Comparison of ENCODE assay signal across 17 mouse cellular contexts in the genomic region with DNA sequence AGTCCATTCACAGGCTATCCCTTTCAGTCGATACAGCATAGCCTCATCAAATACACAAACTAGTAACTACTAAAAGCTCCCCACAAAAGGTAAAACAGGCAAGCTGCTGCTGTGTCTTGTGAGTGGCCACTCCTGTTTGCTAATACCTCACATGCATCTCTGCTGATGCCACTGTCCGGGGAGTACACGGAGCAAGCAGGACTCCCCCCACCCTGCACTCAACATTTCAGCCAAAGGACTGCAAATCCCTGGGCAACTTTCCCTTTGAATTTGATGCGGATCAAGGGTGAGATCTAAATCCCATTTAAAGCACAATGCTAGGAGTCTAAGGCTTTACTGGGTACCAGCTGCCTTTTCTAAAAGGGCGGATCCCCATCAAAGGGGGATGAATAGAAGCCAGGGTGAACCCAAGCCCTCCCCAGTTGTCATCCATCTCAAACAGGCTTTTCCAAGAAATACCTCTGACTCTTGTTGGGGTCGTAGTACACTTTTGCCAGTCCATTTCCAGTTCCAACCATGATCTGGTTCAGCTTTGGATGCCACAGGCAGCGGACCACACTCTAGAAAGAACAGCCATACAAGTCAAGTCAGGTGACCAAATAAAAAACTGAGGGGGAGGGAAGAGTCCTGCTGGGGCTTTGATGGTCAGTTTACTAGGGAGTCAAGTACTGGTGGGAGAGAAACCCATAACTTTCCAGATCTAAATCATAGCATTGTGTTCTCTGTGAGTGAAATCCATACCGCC.
DNase-seq lines count a peak whose midpoint lies in the region; ATAC-seq lines count a peak whose summit lies in the region.
"Had no signal": no experiment of that assay in that cellular context is flagged by ENCODE, and none has a peak within 500 bp of the region (broad histone marks: within the 10 kb centered on the region; RNA-seq: fewer than 3 reads in every experiment).

No protein-coding gene starts in this region.

- no peaks in the 10 kb centered on the region for H3K27me3 ChIP-seq in kidney, embryonic 15.5 days
- peaks cover 13% of the 10 kb centered on the region for H3K27me3 ChIP-seq in midbrain, embryonic 11.5 days (ENCODE audit: control insufficient read depth, insufficient read depth, low read length)
- H3K27me3 ChIP-seq in midbrain, embryonic 16.5 days (ENCODE audit: control insufficient read depth, insufficient read depth, low read depth, low read length) = no peaks in the 10 kb centered on the region
- no peaks in the 10 kb centered on the region for H3K27me3 ChIP-seq in midbrain, embryonic 14.5 days (ENCODE audit: control insufficient read depth, insufficient read depth, low read length)
- H3K27me3 ChIP-seq: forebrain, embryonic 12.5 days; heart, embryonic 13.5 days; hindbrain, embryonic 15.5 days had no signal

- no peak overlapping the region for H3K4me3 ChIP-seq in kidney, embryonic 15.5 days (replicated peaks)
- no peak overlapping the region for H3K4me3 ChIP-seq in midbrain, embryonic 11.5 days (ENCODE audit: low read depth, low read length)
- no peak overlapping the region for H3K4me3 ChIP-seq in midbrain, embryonic 16.5 days (ENCODE audit: low read depth, low read length)
- no peak overlapping the region for H3K4me3 ChIP-seq in midbrain, embryonic 14.5 days (replicated peaks; ENCODE audit: low read depth, low read length)
- H3K4me3 ChIP-seq: embryonic facial prominence, embryonic 13.5 days; forebrain, embryonic 12.5 days; heart, embryonic 13.5 days; hindbrain, embryonic 15.5 days had no signal

- no peak overlapping the region for H3K4me2 ChIP-seq in kidney, embryonic 15.5 days
- peak overlapping the region; percentile 7; the same call in 1 of the 2 replicates for H3K4me2 ChIP-seq in midbrain, embryonic 11.5 days
- H3K4me2 ChIP-seq in midbrain, embryonic 16.5 days (ENCODE audit: low read length) = no peak overlapping the region
- H3K4me2 ChIP-seq in midbrain, embryonic 14.5 days (ENCODE audit: low read length) = no peak overlapping the region
- H3K4me2 ChIP-seq: embryonic facial prominence, embryonic 13.5 days; forebrain, embryonic 12.5 days; heart, embryonic 13.5 days; hindbrain, embryonic 15.5 days had no signal

- no peaks in the 10 kb centered on the region for H3K9me3 ChIP-seq in kidney, embryonic 15.5 days (replicated peaks)
- H3K9me3 ChIP-seq in midbrain, embryonic 11.5 days (ENCODE audit: control insufficient read depth, low read length) = no peaks in the 10 kb centered on the region
- H3K9me3 ChIP-seq in midbrain, embryonic 16.5 days (replicated peaks; ENCODE audit: control insufficient read depth, low read length, poor library complexity, severe bottlenecking) = no peaks in the 10 kb centered on the region
- no peaks in the 10 kb centered on the region for H3K9me3 ChIP-seq in midbrain, embryonic 14.5 days (ENCODE audit: control insufficient read depth, low read length)
- H3K9me3 ChIP-seq: embryonic facial prominence, embryonic 13.5 days; forebrain, embryonic 12.5 days; heart, embryonic 13.5 days; hindbrain, embryonic 15.5 days had no signal

- no peak overlapping the region for H3K9ac ChIP-seq in kidney, embryonic 15.5 days
- H3K9ac ChIP-seq in midbrain, embryonic 11.5 days (ENCODE audit: low read length) = no peak overlapping the region
- no peak overlapping the region for H3K9ac ChIP-seq in midbrain, embryonic 16.5 days (ENCODE audit: low read depth, low read length)
- H3K9ac ChIP-seq in midbrain, embryonic 14.5 days (replicated peaks; ENCODE audit: low read length) = no peak overlapping the region
- H3K9ac ChIP-seq: embryonic facial prominence, embryonic 13.5 days; forebrain, embryonic 12.5 days; forebrain, postnatal 0 days; heart, embryonic 13.5 days; hindbrain, embryonic 15.5 days had no signal

- WGBS in kidney, embryonic 15.5 days = 79% methylated on average over 8 of the region's 8 CpGs
- 34% methylated on average over 8 of the region's 8 CpGs for WGBS in midbrain, embryonic 11.5 days
- 20% methylated on average over 8 of the region's 8 CpGs for WGBS in midbrain, embryonic 16.5 days
- WGBS in midbrain, embryonic 14.5 days = 15% methylated on average over 8 of the region's 8 CpGs

- no peak overlapping the region for H3K27ac ChIP-seq in kidney, embryonic 15.5 days
- peak overlapping the region; percentile 48; the same call in 1 of the 2 replicates for H3K27ac ChIP-seq in midbrain, embryonic 11.5 days (ENCODE audit: low read depth, low read length)
- no peak overlapping the region for H3K27ac ChIP-seq in midbrain, embryonic 16.5 days (ENCODE audit: low read length)
- no peak overlapping the region for H3K27ac ChIP-seq in midbrain, embryonic 14.5 days (replicated peaks; ENCODE audit: low read depth, low read length)
- H3K27ac ChIP-seq: embryonic facial prominence, embryonic 13.5 days; forebrain, embryonic 12.5 days; heart, embryonic 13.5 days; hindbrain, embryonic 15.5 days had no signal

- no peak for DNase-seq in kidney, adult 8-10 months
- DNase-seq in midbrain, embryonic 11.5 days (ENCODE audit: low spot score, missing footprints) = no peak
- DNase-seq in midbrain, embryonic 14.5 days = peak; percentile 57
- DNase-seq: adrenal gland, postnatal 14 days; cerebellum, adult 18-20 months; cerebellum, adult 9-11 months; cerebellum, postnatal 36 days; forebrain, postnatal 0 days; gastrocnemius, postnatal 14 days; heart, postnatal 36 days had no signal

- ATAC-seq in kidney, embryonic 15.5 days (replicated peaks; ENCODE audit: low FRiP score) = peak; percentile 61
- ATAC-seq in midbrain, embryonic 11.5 days (ENCODE audit: low FRiP score) = peak; percentile 85
- no peak for ATAC-seq in midbrain, embryonic 16.5 days
- ATAC-seq in midbrain, embryonic 14.5 days (ENCODE audit: low FRiP score, low TSS enrichment) = peak; percentile 60; the same call in 1 of the 2 replicates
- ATAC-seq in CD4-positive, CD25-positive, alpha-beta regulatory T cell, adult 4 months = no peak
- ATAC-seq: forebrain, postnatal 0 days had no signal

- H3K36me3 ChIP-seq in kidney, embryonic 15.5 days = peaks cover 6% of the 10 kb centered on the region
- H3K36me3 ChIP-seq in midbrain, embryonic 11.5 days (ENCODE audit: control insufficient read depth, insufficient read depth, low read length) = no peaks in the 10 kb centered on the region
- no peaks in the 10 kb centered on the region for H3K36me3 ChIP-seq in midbrain, embryonic 16.5 days (ENCODE audit: control insufficient read depth, insufficient read depth, low read length)
- peaks cover 8% of the 10 kb centered on the region; the same call in 1 of the 2 replicates for H3K36me3 ChIP-seq in midbrain, embryonic 14.5 days (ENCODE audit: control insufficient read depth, insufficient read depth, low read length)
- H3K36me3 ChIP-seq: hindbrain, embryonic 15.5 days had no signal

- peaks cover 29% of the 10 kb centered on the region for H3K4me1 ChIP-seq in kidney, embryonic 15.5 days
- H3K4me1 ChIP-seq in midbrain, embryonic 11.5 days (ENCODE audit: control insufficient read depth, insufficient read depth, low read length) = peaks cover 22% of the 10 kb centered on the region
- H3K4me1 ChIP-seq in midbrain, embryonic 16.5 days (ENCODE audit: control insufficient read depth, insufficient read depth, low read length) = no peaks in the 10 kb centered on the region
- peaks cover 12% of the 10 kb centered on the region for H3K4me1 ChIP-seq in midbrain, embryonic 14.5 days (ENCODE audit: control insufficient read depth, insufficient read depth, low read length)
- H3K4me1 ChIP-seq: hindbrain, embryonic 15.5 days had no signal

Comparison
In these comparisons a context has a peak if more than half of its experiments do, and no peak if none do; other contexts are left out.
1. ATAC-seq: peak in kidney, embryonic 15.5 days (single experiment), midbrain, embryonic 11.5 days (single experiment) and midbrain, embryonic 14.5 days (single experiment); none in midbrain, embryonic 16.5 days (single experiment) and CD4-positive, CD25-positive, alpha-beta regulatory T cell, adult 4 months (single experiment).